Mouse (Mus musculus) MEL (cell line): ENCODE measurements around the gene Syt1. TPM values are rescaled to one million over a fixed set of nuclear protein-coding genes. Genes with fewer than 3 reads are reported as not detected.

Experiments used
- DNase-seq: peaks from one replicate; pipeline ENCODE4 v3.0.0; 2011; ENCODE audit warnings: low read depth, low spot score
- H3K27ac ChIP-seq: 2 replicates; pipeline ENCODE4 v1.5.1; 2012; ENCODE audit warnings: low read depth, mild to moderate bottlenecking, control low read depth, low read length, moderate library complexity; ENCODE audit not compliant: control insufficient read depth
- H3K27me3 ChIP-seq, 2 experiments: fragments of 150-350 bp in 1 of 2; sonication (generic) in 1 of 2; 2 replicates each; pipeline ENCODE4 v1.6.1; 2012; ENCODE audit warnings: low read length in 2 of 2, mild to moderate bottlenecking in 2 of 2, improper control_type of control experiment in 1 of 2, moderate library complexity in 1 of 2; ENCODE audit not compliant: insufficient read depth in 2 of 2, control insufficient read depth in 1 of 2
- H3K36me3 ChIP-seq, 2 experiments: 2 replicates each; pipeline ENCODE4 v1.6.1; 2012 to 2014; ENCODE audit warnings: low read length in 2 of 2, improper control_type of control experiment in 1 of 2, inconsistent platforms in 1 of 2, mild to moderate bottlenecking in 1 of 2; ENCODE audit not compliant: insufficient read depth in 2 of 2, control insufficient read depth in 1 of 2
- H3K4me1 ChIP-seq, 2 experiments: fragments of 150-350 bp in 1 of 2; sonication (generic) in 1 of 2; 2 replicates each; pipeline ENCODE4 v1.6.1; 2012; ENCODE audit warnings: low read length in 2 of 2, improper control_type of control experiment in 1 of 2, mild to moderate bottlenecking in 1 of 2; ENCODE audit not compliant: insufficient read depth in 2 of 2, control insufficient read depth in 1 of 2
- H3K4me3 ChIP-seq, 2 experiments: fragments of 150-350 bp in 1 of 2; sonication (generic) in 1 of 2; 2 replicates each; pipeline ENCODE4 v1.5.1; 2012; ENCODE audit warnings: low read depth in 2 of 2, low read length in 2 of 2, mild to moderate bottlenecking in 2 of 2, moderate library complexity in 2 of 2, control low read depth in 1 of 2, improper control_type of control experiment in 1 of 2; ENCODE audit not compliant: control insufficient read depth in 1 of 2, insufficient read depth in 1 of 2
- H3K79me2 ChIP-seq: 2 replicates; pipeline ENCODE4 v1.6.1; 2012; ENCODE audit warnings: mild to moderate bottlenecking, low read length, moderate library complexity; ENCODE audit not compliant: control insufficient read depth, poor library complexity, insufficient read depth
- H3K9ac ChIP-seq: 2 replicates; pipeline ENCODE4 v1.6.1; 2012; ENCODE audit warnings: low read depth, mild to moderate bottlenecking, control low read depth, low read length, moderate library complexity; ENCODE audit not compliant: control insufficient read depth, poor library complexity, severe bottlenecking
- H3K9me3 ChIP-seq: fragments of 150-350 bp; sonication (generic); replicated peaks from 2 replicates; pipeline ENCODE4 v1.6.1; 2012; ENCODE audit warnings: mild to moderate bottlenecking, low read length, improper control_type of control experiment, moderate library complexity; ENCODE audit not compliant: insufficient read depth
- BHLHE40 ChIP-seq: IDR thresholded peaks from 2 replicates; pipeline ENCODE4 v1.6.1; 2012; ENCODE audit warnings: low read depth, mild to moderate bottlenecking, inconsistent platforms, low read length, improper control_type of control experiment, borderline replicate concordance
- CTCF ChIP-seq, 3 experiments: IDR thresholded peaks in 2 of 3; conservative IDR thresholded peaks in 1 of 3; 2 replicates each; pipeline ENCODE4 v1.5.1; 2011 to 2012; ENCODE audit warnings: low read length in 3 of 3, low read depth in 2 of 3, mild to moderate bottlenecking in 2 of 3, improper control_type of control experiment in 1 of 3, inconsistent platforms in 1 of 3, mixed read lengths in 1 of 3, moderate library complexity in 1 of 3; ENCODE audit not compliant: control insufficient read depth in 1 of 3, insufficient read depth in 1 of 3, poor library complexity in 1 of 3, severe bottlenecking in 1 of 3
- E2F4 ChIP-seq: IDR thresholded peaks from 2 replicates; pipeline ENCODE4 v1.6.1; 2011; ENCODE audit warnings: low read depth, low read length, improper control_type of control experiment, borderline replicate concordance
- ELF1 ChIP-seq: IDR thresholded peaks from 2 replicates; pipeline ENCODE4 v1.6.1; 2014; ENCODE audit warnings: low read depth, mild to moderate bottlenecking, inconsistent platforms, low read length, improper control_type of control experiment, moderate library complexity
- EP300 ChIP-seq, 2 experiments: IDR thresholded peaks; 2 replicates each; pipeline ENCODE4 v1.6.1; 2011; ENCODE audit warnings: improper control_type of control experiment in 2 of 2, low read length in 2 of 2, low read depth in 1 of 2, mild to moderate bottlenecking in 1 of 2
- JUND ChIP-seq: IDR thresholded peaks from 2 replicates; pipeline ENCODE4 v1.6.1; 2011; ENCODE audit warnings: low read depth, mild to moderate bottlenecking, improper control_type of control experiment, low read length
- KAT2A ChIP-seq: conservative IDR thresholded peaks from 2 replicates; pipeline ENCODE4 v1.6.1; 2012; ENCODE audit warnings: low read depth, low read length, improper control_type of control experiment, inconsistent platforms
- MAFK ChIP-seq: IDR thresholded peaks from 2 replicates; pipeline ENCODE4 v1.6.1; 2011; ENCODE audit warnings: low read depth, mild to moderate bottlenecking, low read length, improper control_type of control experiment, borderline replicate concordance
- MAX ChIP-seq: IDR thresholded peaks from 2 replicates; pipeline ENCODE4 v1.6.1; 2011; ENCODE audit warnings: low read length, improper control_type of control experiment
- MEF2A ChIP-seq: IDR thresholded peaks from 2 replicates; pipeline ENCODE4 v1.6.1; 2014; ENCODE audit warnings: low read depth, mild to moderate bottlenecking, inconsistent platforms, low read length, improper control_type of control experiment; ENCODE audit not compliant: poor library complexity, insufficient replicate concordance, severe bottlenecking; ENCODE audit errors: extremely low read depth
- MXI1 ChIP-seq: IDR thresholded peaks from 2 replicates; pipeline ENCODE4 v1.6.1; 2011; ENCODE audit warnings: mild to moderate bottlenecking, low read depth, low read length, improper control_type of control experiment
- MYB ChIP-seq: IDR thresholded peaks from 2 replicates; pipeline ENCODE4 v1.6.1; 2011; ENCODE audit warnings: mild to moderate bottlenecking, low read depth, low read length, improper control_type of control experiment
- NRF1 ChIP-seq: IDR thresholded peaks from 2 replicates; pipeline ENCODE4 v1.6.1; 2014; ENCODE audit warnings: low read depth, mild to moderate bottlenecking, inconsistent platforms, low read length, improper control_type of control experiment, moderate library complexity; ENCODE audit not compliant: poor library complexity, insufficient read depth, severe bottlenecking
- POLR2AphosphoS2 ChIP-seq: IDR thresholded peaks from 2 replicates; pipeline ENCODE4 v1.6.1; 2011; ENCODE audit warnings: low read length, improper control_type of control experiment
- POLR2AphosphoS5 ChIP-seq: IDR thresholded peaks from 2 replicates; pipeline ENCODE4 v1.6.1; 2012; ENCODE audit warnings: low read depth, borderline replicate concordance, mild to moderate bottlenecking, inconsistent platforms, low read length, moderate library complexity, mixed read lengths
- RAD21 ChIP-seq: IDR thresholded peaks from 2 replicates; pipeline ENCODE4 v1.6.1; 2011; ENCODE audit warnings: mild to moderate bottlenecking, low read depth, low read length, improper control_type of control experiment
- SIN3A ChIP-seq: IDR thresholded peaks from 2 replicates; pipeline ENCODE4 v1.6.1; 2012; ENCODE audit warnings: low read length, improper control_type of control experiment, inconsistent platforms
- SMC3 ChIP-seq: IDR thresholded peaks from 2 replicates; pipeline ENCODE4 v1.6.1; 2011; ENCODE audit warnings: low read depth, low read length, improper control_type of control experiment
- UBTF ChIP-seq: IDR thresholded peaks from 2 replicates; pipeline ENCODE4 v1.6.1; 2012; ENCODE audit warnings: low read depth, mild to moderate bottlenecking, inconsistent platforms, low read length, improper control_type of control experiment, moderate library complexity, borderline replicate concordance; ENCODE audit not compliant: insufficient read depth
- USF2 ChIP-seq, 2 experiments: IDR thresholded peaks; 2 replicates each; pipeline ENCODE4 v1.6.1; 2011 to 2012; ENCODE audit warnings: improper control_type of control experiment in 2 of 2, low read length in 2 of 2, borderline replicate concordance in 1 of 2, inconsistent platforms in 1 of 2, low read depth in 1 of 2, mild to moderate bottlenecking in 1 of 2; ENCODE audit not compliant: insufficient read depth in 1 of 2
- ZC3H11A ChIP-seq: IDR thresholded peaks from 2 replicates; pipeline ENCODE4 v1.6.1; 2012; ENCODE audit warnings: low read depth, mild to moderate bottlenecking, inconsistent platforms, low read length, improper control_type of control experiment
- ZNF384 ChIP-seq: IDR thresholded peaks from 2 replicates; pipeline ENCODE4 v1.6.1; 2012; ENCODE audit warnings: low read depth, mild to moderate bottlenecking, inconsistent platforms, low read length, improper control_type of control experiment
- polyA plus RNA-seq, 2 experiments: library from polyadenylated mRNA; stranded (reverse) in 1 of 2; unstranded in 1 of 2; fragments of >175 nt in 1 of 2; fragments of >200 nt in 1 of 2; gene quantifications; 2 replicates each; pipeline versions ENCODE4 v1.2.1 to v1.2.4; 2012; ENCODE audit warnings: low replicate concordance in 2 of 2, low read depth in 1 of 2; ENCODE audit not compliant: insufficient read length in 2 of 2, insufficient read depth in 1 of 2, missing spikeins in 1 of 2
- total RNA-seq: library from RNA; depleted of rRNA; stranded (reverse); fragments of 300-350 nt; gene quantifications from 2 replicates; pipeline ENCODE4 v1.2.3, GENCODE M21; 2012

Gene Syt1
- total and polyA plus RNA-seq, 3 experiments = not detected

DNA sequence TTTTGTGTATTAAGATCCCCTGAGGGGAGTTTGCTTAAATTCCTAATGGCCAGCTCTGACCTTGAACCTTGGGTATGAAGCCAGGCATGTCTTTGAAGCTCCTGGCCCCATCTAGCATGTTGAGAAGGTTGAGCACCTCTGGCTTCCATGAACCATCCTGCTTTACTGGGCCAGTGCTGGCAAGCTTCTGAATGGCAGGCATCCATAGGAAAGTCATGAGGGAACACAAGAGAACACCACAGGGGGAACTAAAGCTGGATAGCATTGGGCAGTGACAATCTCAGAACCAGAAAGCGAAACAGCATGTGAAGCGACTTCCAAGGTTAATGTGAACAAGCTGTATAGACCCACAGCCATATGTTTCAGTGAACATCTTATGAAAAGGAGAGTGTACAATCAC, 130.4 kb downstream of the Syt1 start:
- TF ChIP-seq MEF2A (no peak), ELF1 (no peak), EP300 (IDR thresholded peaks at IDR 0.05; ENCODE audit: low read depth in 1 of 2, low read length in 2 of 2) (no peak), UBTF (no peak), USF2 (IDR thresholded peaks at IDR 0.05; ENCODE audit: borderline replicate concordance in 1 of 2, insufficient read depth in 1 of 2, low read depth in 1 of 2, low read length in 2 of 2) (no peak), NRF1 (no peak), CTCF (IDR thresholded peaks at IDR 0.05 in 2 of 3, conservative IDR thresholded peaks at IDR 0.05 in 1 of 3; ENCODE audit: control insufficient read depth in 1 of 3, insufficient read depth in 1 of 3, low read depth in 2 of 3, low read length in 3 of 3, poor library complexity in 1 of 3, severe bottlenecking in 1 of 3) (no peak), ZC3H11A (no peak), BHLHE40 (no peak), ZNF384 (no peak), POLR2AphosphoS5 (no peak), KAT2A (no peak), MAX (no peak), MXI1 (no peak)
- Histone ChIP-seq H3K36me3 (no peaks in the 10 kb centered on the region), H3K9ac (no peak overlapping the region), H3K27me3 (no peaks in the 10 kb centered on the region), H3K4me1 (no peaks in the 10 kb centered on the region), H3K79me2 (no peaks in the 10 kb centered on the region), H3K9me3 (no peaks in the 10 kb centered on the region), H3K4me3 (no peak overlapping the region), H3K27ac (no peak overlapping the region)
- DNase-seq = no peak

DNA sequence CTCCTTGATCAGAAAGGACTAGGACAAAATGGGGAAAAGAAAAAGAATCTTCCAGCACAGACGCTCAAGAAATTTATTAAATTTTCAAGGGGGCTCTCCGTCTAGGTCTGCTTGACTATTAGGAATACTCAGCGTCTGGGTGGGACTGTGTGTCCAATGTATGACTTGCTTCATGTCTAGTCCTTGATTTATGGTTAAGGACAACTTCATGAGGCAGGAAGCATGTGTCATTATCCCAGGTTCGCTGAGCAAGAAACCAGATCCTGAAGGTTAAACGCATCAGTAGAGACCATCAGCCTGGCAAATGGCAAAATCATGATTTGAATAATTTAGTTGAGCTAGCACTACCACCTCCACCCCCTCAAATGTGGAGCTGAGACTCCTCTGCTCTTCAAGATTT, 135.1 kb downstream of the Syt1 start:
- Histone ChIP-seq H3K36me3 (no peaks in the 10 kb centered on the region), H3K4me3 (no peak overlapping the region), H3K27ac (no peak overlapping the region), H3K9me3 (no peaks in the 10 kb centered on the region), H3K9ac (no peak overlapping the region), H3K27me3 (no peaks in the 10 kb centered on the region), H3K79me2 (no peaks in the 10 kb centered on the region), H3K4me1 (no peaks in the 10 kb centered on the region)
- TF ChIP-seq SMC3 (no peak), MYB (no peak), BHLHE40 (no peak), E2F4 (no peak), MAFK (no peak), CTCF (IDR thresholded peaks at IDR 0.05 in 2 of 3, conservative IDR thresholded peaks at IDR 0.05 in 1 of 3; ENCODE audit: control insufficient read depth in 1 of 3, insufficient read depth in 1 of 3, low read depth in 2 of 3, low read length in 3 of 3, poor library complexity in 1 of 3, severe bottlenecking in 1 of 3) (no peak), POLR2AphosphoS2 (no peak), RAD21 (no peak), JUND (no peak), SIN3A (no peak)
- no peak for DNase-seq
